Mouse (Mus musculus) small intestine, adult 2 months (tissue): ENCODE measurements at regions not wholly inside any gene's neighbourhood (a gene's known extent, or its start where the extent isn't known, plus 50 kb on each side); places are given as distances from the start of the nearest gene placed in this dataset.

Experiments used
- H3K27ac ChIP-seq: fragments of 200-500 bp; 2 replicates; pipeline ENCODE4 v1.5.1; 2012; ENCODE audit warnings: low read depth, low read length, control low read depth, inconsistent platforms; ENCODE audit not compliant: insufficient read depth
- H3K27me3 ChIP-seq: fragments of 200-500 bp; 2 replicates; pipeline ENCODE4 v1.6.1; 2012; ENCODE audit warnings: mild to moderate bottlenecking, moderate library complexity, low read length, inconsistent platforms; ENCODE audit not compliant: control insufficient read depth, insufficient read depth
- H3K36me3 ChIP-seq: fragments of 200-500 bp; 2 replicates; pipeline ENCODE4 v1.6.1; 2012; ENCODE audit warnings: mild to moderate bottlenecking, low read length, control low read depth, inconsistent platforms; ENCODE audit not compliant: control insufficient read depth, insufficient read depth
- H3K4me1 ChIP-seq: fragments of 200-500 bp; 2 replicates; pipeline ENCODE4 v1.6.1; 2012; ENCODE audit warnings: low read length, inconsistent platforms, mixed read lengths; ENCODE audit not compliant: control insufficient read depth, insufficient read depth, insufficient read length
- H3K4me3 ChIP-seq: fragments of 200-500 bp; 2 replicates; pipeline ENCODE4 v1.5.1; 2012; ENCODE audit warnings: low read depth, mild to moderate bottlenecking, control low read depth, inconsistent platforms, low read length, moderate library complexity
- CTCF ChIP-seq: fragments of 200-500 bp; IDR thresholded peaks from 2 replicates; pipeline ENCODE4 v1.5.1; 2012; ENCODE audit warnings: low read depth, mild to moderate bottlenecking, control low read depth, inconsistent platforms, low read length, moderate library complexity, mixed read lengths; ENCODE audit not compliant: insufficient replicate concordance, insufficient read length; ENCODE audit errors: extremely low read depth
- POLR2A ChIP-seq: fragments of 200-500 bp; IDR thresholded peaks from 2 replicates; pipeline ENCODE4 v1.6.1; 2012; ENCODE audit warnings: low read depth, mild to moderate bottlenecking, control low read depth, inconsistent platforms, low read length, moderate library complexity
- WGBS: fragments of 180-500 bp; shearing (Covaris S2); methylation state at CpG from one replicate; pipeline ENCODE4 v1.1.7; 2018; 5-methylcytosine and 5-hydroxymethylcytosine counted together

- no peak overlapping the region for H3K27ac ChIP-seq
- H3K4me1 ChIP-seq: no peaks in the 10 kb centered on the region
- H3K4me3 ChIP-seq: no peak overlapping the region
- no peaks in the 10 kb centered on the region for H3K27me3 ChIP-seq
- H3K36me3 ChIP-seq: no peaks in the 10 kb centered on the region
- whole genome bisulfite sequencing: 83% methylated on average over 10 of the region's 10 CpGs
- TF ChIP-seq CTCF: no peak
- no peak for TF ChIP-seq POLR2A
Measured at GRCm38 (mm10) chr14:58543140-58543767, 472.9 kb downstream of the Fgf9 start.

DNA sequence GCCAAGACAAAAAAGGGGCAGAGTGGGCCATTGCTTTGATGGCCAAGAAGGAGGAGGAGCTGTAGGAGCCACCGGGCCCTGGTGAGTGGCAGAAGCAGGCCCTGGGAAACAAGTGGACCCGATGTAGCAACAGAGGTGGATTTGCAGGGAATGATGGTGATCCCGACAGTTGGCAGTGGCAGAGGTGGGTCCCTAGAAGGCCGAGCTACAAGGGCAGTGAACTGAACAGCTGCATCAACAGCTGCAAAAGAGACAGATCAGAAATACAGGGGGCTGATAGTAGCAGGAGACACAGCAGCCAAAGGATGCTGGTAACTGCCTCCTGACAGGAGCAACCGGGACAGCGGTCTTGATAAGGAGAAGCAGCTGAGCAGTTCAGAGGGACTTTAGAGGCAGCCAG lies 467.8 kb downstream of the Fgf9 start:
- Histone ChIP-seq H3K27me3 (no peaks in the 10 kb centered on the region), H3K36me3 (no peaks in the 10 kb centered on the region), H3K4me1 (no peaks in the 10 kb centered on the region), H3K27ac (no peak overlapping the region), H3K4me3 (no peak overlapping the region)
- 75% methylated on average over 6 of the region's 6 CpGs for WGBS
- TF ChIP-seq POLR2A: no peak
- no peak for TF ChIP-seq CTCF

DNA sequence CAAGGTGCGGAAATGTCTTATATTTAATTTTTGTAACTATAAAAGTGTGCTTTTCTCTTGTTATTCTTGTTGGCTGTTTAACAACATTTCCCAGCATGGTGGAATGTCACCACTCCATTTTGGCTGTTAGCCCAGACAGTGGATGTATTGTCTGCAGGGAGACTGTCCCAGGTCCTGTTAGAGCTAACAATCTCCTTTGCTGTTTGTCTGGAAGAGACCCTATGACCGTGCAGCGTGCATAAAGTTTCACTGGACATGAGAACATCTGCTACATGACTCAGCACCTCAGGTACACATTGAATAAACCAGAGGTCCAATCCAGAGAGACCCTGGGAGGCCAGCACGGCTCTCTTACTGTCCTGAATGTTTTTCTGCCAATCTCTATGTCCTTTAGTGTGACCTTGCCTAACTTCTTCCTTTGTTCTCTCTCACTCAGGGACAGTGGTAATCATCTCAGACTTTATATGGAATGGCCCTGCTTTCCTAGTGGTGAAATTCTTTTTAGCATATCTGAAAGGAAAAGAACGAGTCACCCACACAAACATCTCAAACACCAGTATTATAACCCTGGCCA lies 450.7 kb downstream of the Fgf9 start:
- TF ChIP-seq CTCF (no peak), POLR2A (no peak)
- Histone ChIP-seq H3K4me1 (no peaks in the 10 kb centered on the region), H3K27me3 (no peaks in the 10 kb centered on the region), H3K27ac (no peak overlapping the region), H3K36me3 (no peaks in the 10 kb centered on the region), H3K4me3 (no peak overlapping the region)
- 53% methylated on average over 5 of the region's 5 CpGs for WGBS

- no peak overlapping the region for H3K4me3 ChIP-seq
- no peaks in the 10 kb centered on the region for H3K27me3 ChIP-seq
- no peaks in the 10 kb centered on the region for H3K4me1 ChIP-seq
- TF ChIP-seq CTCF (no peak), POLR2A (no peak)
- no peaks in the 10 kb centered on the region for H3K36me3 ChIP-seq
- WGBS: 86% methylated on average over 5 of the region's 5 CpGs
- no peak overlapping the region for H3K27ac ChIP-seq
Measured at GRCm38 (mm10) chr14:58520384-58520783, 450.0 kb downstream of the Fgf9 start.

- WGBS: 100% methylated on average over 1 of the region's 1 CpGs
- Histone ChIP-seq H3K27ac (no peak overlapping the region), H3K36me3 (no peaks in the 10 kb centered on the region), H3K4me3 (no peak overlapping the region), H3K27me3 (no peaks in the 10 kb centered on the region), H3K4me1 (no peaks in the 10 kb centered on the region)
- no peak for TF ChIP-seq POLR2A
- TF ChIP-seq CTCF: no peak
Measured at GRCm38 (mm10) chr14:58519086-58519485, 448.7 kb downstream of the Fgf9 start.

DNA sequence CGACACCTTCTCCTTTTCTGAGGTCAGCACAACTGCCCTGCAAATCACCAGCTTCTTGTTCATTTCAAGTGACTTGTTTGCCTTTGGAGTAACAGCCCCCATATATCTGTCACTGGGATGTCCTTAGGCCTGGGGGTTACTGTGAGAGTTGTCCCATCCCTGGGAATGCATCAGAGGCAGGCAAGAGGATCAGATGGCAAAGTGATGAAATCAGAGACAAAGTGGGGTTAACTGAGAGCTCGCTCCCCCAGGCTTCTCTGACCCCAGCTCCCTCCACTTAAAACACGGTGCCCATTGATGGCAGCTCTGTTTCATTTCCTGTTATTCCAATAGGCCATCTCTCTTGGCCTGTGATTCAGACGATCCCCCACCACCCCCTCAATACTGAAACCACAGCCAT lies 446.2 kb downstream of the Fgf9 start:
- Histone ChIP-seq H3K27ac (no peak overlapping the region), H3K4me3 (no peak overlapping the region), H3K4me1 (no peaks in the 10 kb centered on the region), H3K36me3 (no peaks in the 10 kb centered on the region), H3K27me3 (0 out of 2 replicates have a peak, but pooled peaks cover 2% of the 10 kb centered on the region)
- 64% methylated on average over 4 of the region's 4 CpGs for WGBS
- TF ChIP-seq POLR2A: no peak
- no peak for TF ChIP-seq CTCF

- no peak overlapping the region for H3K27ac ChIP-seq
- WGBS: 92% methylated on average over 6 of the region's 6 CpGs
- no peak overlapping the region for H3K4me3 ChIP-seq
- no peaks in the 10 kb centered on the region for H3K36me3 ChIP-seq
- TF ChIP-seq CTCF (no peak), POLR2A (no peak)
- 0 out of 2 replicates have a peak, but pooled peaks cover 2% of the 10 kb centered on the region for H3K27me3 ChIP-seq
- peaks cover 2% of the 10 kb centered on the region; the same call in 1 of the 2 replicates for H3K4me1 ChIP-seq
Measured at GRCm38 (mm10) chr14:58512177-58512576, 441.8 kb downstream of the Fgf9 start.

DNA sequence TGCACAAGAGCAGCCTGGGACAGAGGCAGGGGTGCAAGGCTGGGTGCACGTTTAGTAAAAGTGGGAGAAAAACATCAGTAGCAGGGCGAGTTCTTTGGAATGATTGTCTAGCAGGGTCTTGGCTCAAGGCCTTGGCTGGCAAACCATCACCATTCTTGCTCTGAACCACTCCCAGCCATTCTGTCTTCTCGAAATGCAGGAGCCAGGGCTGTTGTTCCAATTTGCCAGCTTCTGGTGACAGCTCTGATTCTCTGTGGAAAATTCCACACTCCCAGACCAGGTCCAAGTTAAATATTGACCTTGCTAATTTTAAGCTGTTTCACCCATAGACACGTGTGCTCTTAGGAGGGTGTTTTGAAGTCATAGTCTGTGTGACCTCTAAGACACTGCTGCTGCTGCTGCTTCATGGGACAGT lies 441.2 kb downstream of the Fgf9 start:
- no peak overlapping the region for H3K4me3 ChIP-seq

More for the DNA sequence above, 441.2 kb downstream of the Fgf9 start:
- 0 out of 2 replicates have a peak, but pooled peaks cover 2% of the 10 kb centered on the region for H3K27me3 ChIP-seq
- H3K4me1 ChIP-seq: peaks cover 2% of the 10 kb centered on the region; the same call in 1 of the 2 replicates
- WGBS: 23% methylated on average over 4 of the region's 4 CpGs
- no peak for TF ChIP-seq POLR2A
- no peak for TF ChIP-seq CTCF
- no peak overlapping the region for H3K27ac ChIP-seq
- no peaks in the 10 kb centered on the region for H3K36me3 ChIP-seq
